Mouse (Mus musculus): ENCODE data around the gene Cttnbp2nl.

GRCm38 (mm10) chr3:104963331-104964276, 89.3 kb downstream of the Cttnbp2nl start:
- TF ChIP-seq CTCF (IDR thresholded peaks at IDR 0.05; ENCODE audit: borderline replicate concordance, control insufficient read depth, extremely low read depth, insufficient read depth, low read length, poor library complexity) = no peak
- TF ChIP-seq POLR2A (IDR thresholded peaks at IDR 0.05; ENCODE audit: control insufficient read depth, extremely low read depth, insufficient read depth, low read length, poor library complexity) = no peak
